ENCODE assay signal across 15 mouse cellular contexts in the genomic region with DNA sequence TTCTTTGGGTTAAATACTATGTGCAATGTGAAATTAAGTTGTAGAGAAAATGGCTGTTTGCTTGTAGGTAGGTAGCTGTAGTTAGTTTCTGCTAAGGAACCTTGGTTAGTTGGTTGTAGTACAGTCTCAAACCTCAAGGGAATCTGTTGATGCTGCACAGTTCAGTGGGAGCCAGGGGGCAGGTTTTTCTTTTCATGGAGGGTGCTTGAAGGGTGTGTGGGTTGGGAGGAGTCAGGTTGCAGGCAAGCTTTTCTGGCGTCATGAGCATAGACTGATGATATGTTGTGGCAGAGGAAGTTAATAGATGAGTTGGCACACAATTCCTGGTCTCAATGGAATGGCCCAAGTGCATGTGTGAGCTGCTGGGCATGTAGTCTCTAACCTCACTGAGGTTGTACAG. TPM values are rescaled to one million over a fixed set of nuclear protein-coding genes. Genes with fewer than 3 reads are reported as not detected.
A peak's percentile ranks its signal among the peaks of the same experiment; 100 is the strongest.
DNase-seq lines count a peak whose midpoint lies in the region; ATAC-seq lines count a peak whose summit lies in the region.
"Had no signal": no experiment of that assay in that cellular context is flagged by ENCODE, and none has a peak within 500 bp of the region (broad histone marks: within the 10 kb centered on the region; RNA-seq: fewer than 3 reads in every experiment).

No protein-coding gene starts in this region.

- H3K4me3 ChIP-seq in kidney, embryonic 14.5 days (ENCODE audit: low read length), result no peak overlapping the region
- H3K4me3 ChIP-seq: myocyte had no signal

- no peaks in the 10 kb centered on the region for H3K9me3 ChIP-seq in kidney, embryonic 14.5 days (ENCODE audit: control insufficient read depth, low read length)
- H3K9me3 ChIP-seq: G1E had no signal

- H3K36me3 ChIP-seq in kidney, embryonic 14.5 days (ENCODE audit: control insufficient read depth, insufficient read depth, low read length), result no peaks in the 10 kb centered on the region
- H3K36me3 ChIP-seq: G1E had no signal

- no peak for DNase-seq in kidney, postnatal 10 days
- peak; percentile 23 for DNase-seq in CD4-positive helper T cell, adult 2 months (ENCODE audit: low read depth, low spot score)
- DNase-seq in lung, postnatal 4 days, result no peak
- DNase-seq in right cerebral cortex, postnatal 14 days, result no peak
- no peak for DNase-seq in embryo, embryonic 9.5 days (ENCODE audit: extremely low spot score)
- DNase-seq: embryo, embryonic 11 days; heart, postnatal 4 days; kidney, postnatal 25 days; lung, postnatal 14 days had no signal

- no peaks in the 10 kb centered on the region for H3K4me1 ChIP-seq in kidney, embryonic 14.5 days (ENCODE audit: control insufficient read depth, insufficient read depth, low read length)

- H3K4me2 ChIP-seq in kidney, embryonic 14.5 days (replicated peaks; ENCODE audit: low read depth, low read length), result no peak overlapping the region

- H3K27ac ChIP-seq in kidney, embryonic 14.5 days (ENCODE audit: low read depth, low read length), result no peak overlapping the region

- ATAC-seq in kidney, embryonic 14.5 days (ENCODE audit: low FRiP score, low TSS enrichment), result peak; percentile 71; the same call in 1 of the 2 replicates
- ATAC-seq in common myeloid progenitor, adult 5-6 weeks (replicated peaks; ENCODE audit: low read depth, poor library complexity, severe bottlenecking), result peak; percentile 84
- ATAC-seq in megakaryocyte-erythroid progenitor cell, adult 5-6 weeks (replicated peaks; ENCODE audit: low FRiP score, low TSS enrichment, poor library complexity, severe bottlenecking), result peak; percentile 89
- ATAC-seq: forebrain, embryonic 16.5 days had no signal

- H3K9ac ChIP-seq in kidney, embryonic 14.5 days (ENCODE audit: low read depth, low read length), result no peak overlapping the region

- WGBS in kidney, embryonic 14.5 days, result 8% methylated on average over 1 of the region's 1 CpGs

- H3K27me3 ChIP-seq in kidney, embryonic 14.5 days (ENCODE audit: control insufficient read depth, insufficient read depth, low read length), result no peaks in the 10 kb centered on the region

RNA-seq across cellular contexts. Expression of a gene that starts 9.4 kb away (rescaled TPM):
- 24.3 and 37.7 TPM in 2 replicates for polyA plus RNA-seq in kidney, embryonic 14.5 days (2014; fragmentation: Nextera tagmentation; extraction: Ambion mirVana)
- 39.9 and 40.8 TPM in 2 replicates for total RNA-seq in common myeloid progenitor, adult 5-6 weeks (2017)
- 27.4 and 34.8 TPM in 2 replicates for total RNA-seq in megakaryocyte-erythroid progenitor cell, adult 5-6 weeks (2014; fragmentation: Nextera tagmentation)
- total RNA-seq in megakaryocyte-erythroid progenitor cell, adult 5-6 weeks (2017), result 43.6 and 52.4 TPM in 2 replicates

RNA-seq across cellular contexts. Expression of a gene that starts 19.8 kb away (rescaled TPM):
- 22.8 and 26.3 TPM in 2 replicates for polyA plus RNA-seq in kidney, embryonic 14.5 days (2014; fragmentation: Nextera tagmentation; extraction: Ambion mirVana)
- 16.9 and 18.0 TPM in 2 replicates for total RNA-seq in common myeloid progenitor, adult 5-6 weeks (2017)
- 8.5 and 9.4 TPM in 2 replicates for total RNA-seq in megakaryocyte-erythroid progenitor cell, adult 5-6 weeks (2014; fragmentation: Nextera tagmentation)
- total RNA-seq in megakaryocyte-erythroid progenitor cell, adult 5-6 weeks (2017), result 10.0 and 16.8 TPM in 2 replicates
